Mouse (Mus musculus): ENCODE measurements around the gene Cd19. TPM values are rescaled to one million over a fixed set of nuclear protein-coding genes. Genes with fewer than 3 reads are reported as not detected.

Gene Cd19
- polyA plus RNA-seq (2014; fragmentation: Illumina TruSeq; extraction: RNeasy Lipid Tissue Mini Kit (QIAGEN cat#74804); ENCODE audit: low read depth, low replicate concordance): 5.6 TPM

GRCm38 (mm10) chr7:126414725-126415124, at the start of gene Cd19:
Gene Cd19, minus strand, starts transcription at chr7:126414889.

GRCm38 (mm10) chr7:126463004-126463403, 48.3 kb upstream of the Cd19 start, which contains the start of gene Atp2a1:
Gene Atp2a1, minus strand, starts transcription at chr7:126463108.

GRCm38 (mm10) chr7:126428631-126429502, 14.2 kb upstream of the Cd19 start, which contains the start of gene Rabep2:
Gene Rabep2, plus strand, starts transcription at chr7:126428759.

GRCm38 (mm10) chr7:126396298-126397119, 18.2 kb downstream of the Cd19 start, which contains the start of gene Nfatc2ip:
Gene Nfatc2ip, minus strand, starts transcription at chr7:126396737.

GRCm38 (mm10) chr7:126377278-126378158, 37.2 kb downstream of the Cd19 start, which contains the start of gene Spns1:
Gene Spns1, minus strand, starts transcription at chr7:126377450.

GRCm38 (mm10) chr7:126369393-126369792, 45.3 kb downstream of the Cd19 start, which contains the start of gene Lat:
Gene Lat, minus strand, starts transcription at chr7:126369570.

Other genes with a start within 250 kb of the Cd19 start
- 40.6 TPM for gene Xpo6, start 214.4 kb downstream of the Cd19 start, polyA plus RNA-seq (2014; fragmentation: Illumina TruSeq; extraction: RNeasy Lipid Tissue Mini Kit (QIAGEN cat#74804); ENCODE audit: low read depth, low replicate concordance)
- 2.3 TPM for gene Sbk1, start 142.3 kb downstream of the Cd19 start, polyA plus RNA-seq (2014; fragmentation: Illumina TruSeq; extraction: RNeasy Lipid Tissue Mini Kit (QIAGEN cat#74804); ENCODE audit: low read depth, low replicate concordance)
- 0.38 TPM for gene Lat, start 45.3 kb downstream of the Cd19 start, polyA plus RNA-seq (2014; fragmentation: Illumina TruSeq; extraction: RNeasy Lipid Tissue Mini Kit (QIAGEN cat#74804); ENCODE audit: low read depth, low replicate concordance)
- 1.8 TPM for gene Spns1, start 37.4 kb downstream of the Cd19 start, polyA plus RNA-seq (2014; fragmentation: Illumina TruSeq; extraction: RNeasy Lipid Tissue Mini Kit (QIAGEN cat#74804); ENCODE audit: low read depth, low replicate concordance)
- gene Nfatc2ip, start 18.2 kb downstream of the Cd19 start, polyA plus RNA-seq (2014; fragmentation: Illumina TruSeq; extraction: RNeasy Lipid Tissue Mini Kit (QIAGEN cat#74804); ENCODE audit: low read depth, low replicate concordance): 9.4 TPM
- gene Rabep2, start 13.9 kb upstream of the Cd19 start, polyA plus RNA-seq (2014; fragmentation: Illumina TruSeq; extraction: RNeasy Lipid Tissue Mini Kit (QIAGEN cat#74804); ENCODE audit: low read depth, low replicate concordance): 0.63 TPM
- gene Atp2a1, start 48.2 kb upstream of the Cd19 start, polyA plus RNA-seq (2014; fragmentation: Illumina TruSeq; extraction: RNeasy Lipid Tissue Mini Kit (QIAGEN cat#74804); ENCODE audit: low read depth, low replicate concordance): not detected
- 0.91 TPM for gene Sh2b1, start 60.5 kb upstream of the Cd19 start, polyA plus RNA-seq (2014; fragmentation: Illumina TruSeq; extraction: RNeasy Lipid Tissue Mini Kit (QIAGEN cat#74804); ENCODE audit: low read depth, low replicate concordance)
- gene Tufm, start 72.5 kb upstream of the Cd19 start, polyA plus RNA-seq (2014; fragmentation: Illumina TruSeq; extraction: RNeasy Lipid Tissue Mini Kit (QIAGEN cat#74804); ENCODE audit: low read depth, low replicate concordance): 4.8 TPM
- 42.0 TPM for gene Atxn2l, start 88.5 kb upstream of the Cd19 start, polyA plus RNA-seq (2014; fragmentation: Illumina TruSeq; extraction: RNeasy Lipid Tissue Mini Kit (QIAGEN cat#74804); ENCODE audit: low read depth, low replicate concordance)
- gene Eif3c, start 151.5 kb upstream of the Cd19 start, polyA plus RNA-seq (2014; fragmentation: Illumina TruSeq; extraction: RNeasy Lipid Tissue Mini Kit (QIAGEN cat#74804); ENCODE audit: low read depth, low replicate concordance): 225 TPM
- gene Apobr, start 170.1 kb upstream of the Cd19 start, polyA plus RNA-seq (2014; fragmentation: Illumina TruSeq; extraction: RNeasy Lipid Tissue Mini Kit (QIAGEN cat#74804); ENCODE audit: low read depth, low replicate concordance): 0.22 TPM
- gene Cln3, start 170.9 kb upstream of the Cd19 start, polyA plus RNA-seq (2014; fragmentation: Illumina TruSeq; extraction: RNeasy Lipid Tissue Mini Kit (QIAGEN cat#74804); ENCODE audit: low read depth, low replicate concordance): 4.5 TPM
- gene Il27, start 180.1 kb upstream of the Cd19 start, polyA plus RNA-seq (2014; fragmentation: Illumina TruSeq; extraction: RNeasy Lipid Tissue Mini Kit (QIAGEN cat#74804); ENCODE audit: low read depth, low replicate concordance): not detected
- 62.1 TPM for gene Nupr1, start 216.0 kb upstream of the Cd19 start, polyA plus RNA-seq (2014; fragmentation: Illumina TruSeq; extraction: RNeasy Lipid Tissue Mini Kit (QIAGEN cat#74804); ENCODE audit: low read depth, low replicate concordance)
- 3.5 TPM for gene Sgf29, start 234.4 kb upstream of the Cd19 start, polyA plus RNA-seq (2014; fragmentation: Illumina TruSeq; extraction: RNeasy Lipid Tissue Mini Kit (QIAGEN cat#74804); ENCODE audit: low read depth, low replicate concordance)

Measured in sigmoid colon, adult 10 weeks (tissue).